Mouse (Mus musculus): ENCODE measurements around the gene Orm2. TPM values are rescaled to one million over a fixed set of nuclear protein-coding genes. Genes with fewer than 3 reads are reported as not detected.

Gene Orm2
- polyA plus RNA-seq, 1 experiment from 2014 or later: not detected

DNA sequence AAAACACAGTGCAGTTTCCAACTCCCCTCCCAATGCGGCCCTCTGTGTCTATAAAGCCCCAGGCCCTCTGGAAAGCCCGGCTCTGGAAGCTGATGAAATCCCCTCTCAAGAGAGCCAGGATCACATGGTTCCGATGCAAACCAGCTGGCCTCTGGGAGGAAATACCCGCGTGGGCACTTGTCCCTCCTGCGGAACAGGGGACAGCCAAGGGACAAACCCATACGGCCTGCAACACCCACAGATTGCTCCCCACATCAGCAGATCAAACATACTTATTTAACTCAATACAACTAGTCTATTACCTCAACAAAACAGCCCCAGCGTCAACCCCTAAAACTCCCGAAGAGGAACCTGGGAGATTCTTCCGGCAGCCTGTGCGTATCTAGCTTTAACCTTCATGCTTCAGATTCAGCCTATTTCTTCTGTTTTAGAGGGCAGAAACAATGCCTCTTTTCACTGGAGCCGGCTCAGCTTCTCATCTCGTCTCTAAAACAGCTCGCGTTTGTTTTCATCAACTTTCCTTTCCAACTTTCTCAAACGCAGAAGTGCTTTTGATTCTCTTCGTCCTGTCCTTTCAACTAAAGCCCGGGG lies 47.2 kb downstream of the Orm2 start:
- Histone ChIP-seq H3K27me3 (replicated peaks) (no peaks in the 10 kb centered on the region), H3K27ac (replicated peaks) (peak overlapping the region; percentile 56), H3K4me1 (peaks cover 43% of the 10 kb centered on the region), H3K9ac (replicated peaks) (peak overlapping the region; percentile 57), H3K9me3 (replicated peaks) (no peaks in the 10 kb centered on the region), H3K4me3 (replicated peaks) (peak overlapping the region; percentile 65), H3K36me3 (no peaks in the 10 kb centered on the region), H3K4me2 (peak overlapping the region; percentile 100)
- 2% methylated on average over 18 of the region's 18 CpGs for WGBS
- no peak for ATAC-seq (ENCODE audit: low FRiP score)

DNA sequence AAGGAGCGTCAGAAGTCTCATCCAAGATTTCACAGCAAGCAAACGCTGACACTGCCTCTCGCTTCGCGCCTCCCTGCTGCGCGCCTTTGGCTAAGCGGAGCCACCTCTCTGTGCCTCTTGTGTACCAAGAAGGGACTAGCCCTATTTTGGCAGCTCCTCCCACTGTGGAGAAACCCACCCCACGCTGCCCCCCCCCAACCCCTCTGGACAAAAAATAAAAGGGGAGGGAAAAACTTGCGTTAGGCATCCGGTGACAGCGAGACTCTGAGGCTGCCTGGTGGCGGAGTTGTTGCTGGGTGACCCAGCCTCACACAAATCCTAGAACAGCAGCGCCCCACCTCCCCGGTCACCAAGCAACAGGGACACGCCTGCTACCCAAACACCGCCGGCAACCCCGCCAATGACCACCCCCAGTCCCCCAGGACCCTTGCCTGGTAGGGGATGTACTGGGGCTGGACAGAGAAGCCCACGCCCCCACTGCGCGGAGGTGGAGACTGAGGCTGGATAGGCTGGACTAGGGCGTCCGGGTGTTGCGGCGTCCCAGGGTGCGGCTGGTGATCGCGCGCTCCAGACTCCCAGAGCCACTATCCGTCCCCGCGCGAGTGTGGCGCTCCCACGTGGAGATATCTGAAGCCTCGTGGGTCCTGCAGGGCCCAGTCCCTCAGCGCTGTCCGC lies 47.8 kb downstream of the Orm2 start:
- Histone ChIP-seq H3K9ac (replicated peaks) (peak overlapping the region; percentile 57), H3K36me3 (no peaks in the 10 kb centered on the region), H3K4me1 (peaks cover 37% of the 10 kb centered on the region), H3K27ac (replicated peaks) (peak overlapping the region; percentile 56), H3K9me3 (replicated peaks) (no peaks in the 10 kb centered on the region), H3K4me2 (peak overlapping the region; percentile 100), H3K4me3 (replicated peaks) (peak overlapping the region; percentile 65), H3K27me3 (replicated peaks) (no peaks in the 10 kb centered on the region)
- WGBS: under 1% methylated on average over 39 of the region's 39 CpGs
- ATAC-seq (ENCODE audit: low FRiP score): peak; percentile 66

DNA sequence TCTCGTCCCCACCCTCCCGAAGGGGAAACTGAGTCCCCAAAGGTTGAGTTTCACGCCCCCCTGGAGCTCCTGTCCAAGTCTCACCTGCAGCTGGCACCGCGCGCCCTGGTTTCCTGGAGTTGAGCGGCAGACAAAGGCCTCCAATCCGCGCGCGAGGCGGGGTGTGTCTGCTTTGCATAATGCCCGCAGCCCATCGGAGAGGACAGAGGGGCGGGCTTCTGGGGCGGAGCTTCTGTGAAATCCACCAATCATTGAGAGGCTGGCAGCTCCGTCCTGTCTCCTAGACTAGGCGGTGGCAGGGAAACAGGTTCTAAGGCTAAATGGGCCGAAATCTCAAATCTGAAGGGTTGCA lies 48.3 kb downstream of the Orm2 start:
- no peaks in the 10 kb centered on the region for H3K27me3 ChIP-seq (replicated peaks)
- H3K4me3 ChIP-seq (replicated peaks): peak overlapping the region; percentile 65
- peak; percentile 93 for ATAC-seq (ENCODE audit: low FRiP score)
- peak overlapping the region; percentile 100 for H3K4me2 ChIP-seq
- H3K27ac ChIP-seq (replicated peaks): peak overlapping the region; percentile 56
- H3K4me1 ChIP-seq: peaks cover 33% of the 10 kb centered on the region
- H3K9me3 ChIP-seq (replicated peaks): no peaks in the 10 kb centered on the region
- peak overlapping the region; percentile 57 for H3K9ac ChIP-seq (replicated peaks)
- no peaks in the 10 kb centered on the region for H3K36me3 ChIP-seq
- under 1% methylated on average over 19 of the region's 19 CpGs for WGBS

DNA sequence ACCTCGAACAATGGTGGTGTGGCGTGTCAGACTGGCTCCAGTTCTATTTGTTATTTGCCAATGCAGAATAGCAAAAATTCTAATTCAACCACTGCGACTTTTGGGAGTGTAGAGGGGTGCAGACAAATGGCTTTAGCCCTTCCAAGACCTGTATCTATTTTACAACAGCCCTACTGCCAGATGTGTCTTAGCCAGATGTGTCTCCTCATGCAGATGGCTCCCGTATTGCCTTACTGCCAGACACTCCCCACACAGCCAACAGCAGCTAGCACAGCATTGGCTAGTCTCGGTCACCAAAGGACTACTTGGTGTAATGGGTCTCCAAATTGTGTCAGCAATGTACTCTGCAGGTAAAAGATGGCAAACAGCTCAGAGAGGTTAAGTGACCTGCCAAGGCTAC lies 49.0 kb downstream of the Orm2 start:
- Histone ChIP-seq H3K9ac (replicated peaks) (no peak overlapping the region), H3K36me3 (no peaks in the 10 kb centered on the region), H3K9me3 (replicated peaks) (no peaks in the 10 kb centered on the region), H3K27ac (replicated peaks) (no peak overlapping the region), H3K4me2 (peak overlapping the region; percentile 100), H3K27me3 (replicated peaks) (no peaks in the 10 kb centered on the region), H3K4me1 (peaks cover 33% of the 10 kb centered on the region), H3K4me3 (replicated peaks) (no peak overlapping the region)
- 55% methylated on average over 5 of the region's 5 CpGs for WGBS
- no peak for ATAC-seq (ENCODE audit: low FRiP score)

DNA sequence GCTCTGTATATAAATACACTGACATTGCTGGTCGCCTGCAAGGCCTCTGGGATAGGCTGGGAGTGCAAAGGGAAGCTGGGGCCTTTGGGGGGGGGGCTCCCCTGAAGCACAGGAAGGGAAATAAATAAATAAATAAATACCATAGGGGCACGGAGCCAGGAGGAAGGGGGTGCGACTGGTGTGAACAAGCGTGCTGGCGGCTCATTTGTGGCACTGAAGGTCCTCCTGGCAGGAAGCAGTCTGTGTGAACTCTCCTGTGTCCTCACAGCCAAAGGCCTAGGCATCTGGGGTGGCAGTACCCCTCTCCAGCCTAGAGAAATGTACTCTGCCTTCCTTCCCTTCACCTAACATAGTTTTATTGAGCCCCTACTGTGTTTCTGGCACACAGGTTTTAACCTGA lies 52.7 kb downstream of the Orm2 start:
- Histone ChIP-seq H3K36me3 (no peaks in the 10 kb centered on the region), H3K4me2 (no peak overlapping the region), H3K27me3 (replicated peaks) (no peaks in the 10 kb centered on the region), H3K9me3 (replicated peaks) (no peaks in the 10 kb centered on the region), H3K4me3 (replicated peaks) (no peak overlapping the region), H3K9ac (replicated peaks) (no peak overlapping the region), H3K4me1 (peaks cover 14% of the 10 kb centered on the region), H3K27ac (replicated peaks) (no peak overlapping the region)
- 81% methylated on average over 5 of the region's 5 CpGs for WGBS
- ATAC-seq (ENCODE audit: low FRiP score): no peak

Other genes with a start within 250 kb of the Orm2 start
- gene Ambp, start 207.7 kb upstream of the Orm2 start, polyA plus RNA-seq (2015; fragmentation: Nextera tagmentation; extraction: Ambion mirVana): 0.28 and 3.2 TPM in 2 replicates
- gene Kif12, start 190.3 kb upstream of the Orm2 start, polyA plus RNA-seq (2015; fragmentation: Nextera tagmentation; extraction: Ambion mirVana): 0.05 and 8.4 TPM in 2 replicates
- 2.8 and 4.5 TPM in 2 replicates for gene Col27a1, start 148.4 kb upstream of the Orm2 start, polyA plus RNA-seq (2015; fragmentation: Nextera tagmentation; extraction: Ambion mirVana)
- gene Orm1, start 17.9 kb upstream of the Orm2 start, polyA plus RNA-seq (2015; fragmentation: Nextera tagmentation; extraction: Ambion mirVana): not detected in 2 replicates
- gene Orm3, start 6.3 kb upstream of the Orm2 start, polyA plus RNA-seq (2015; fragmentation: Nextera tagmentation; extraction: Ambion mirVana): not detected in 2 replicates
- 3.1 and 7.3 TPM in 2 replicates for gene Akna, start 40.9 kb downstream of the Orm2 start, polyA plus RNA-seq (2015; fragmentation: Nextera tagmentation; extraction: Ambion mirVana)
- gene Whrn, start 133.5 kb downstream of the Orm2 start, polyA plus RNA-seq (2015; fragmentation: Nextera tagmentation; extraction: Ambion mirVana): 5.5 and 5.6 TPM in 2 replicates
- 402 and 431 TPM in 2 replicates for gene Atp6v1g1, start 182.3 kb downstream of the Orm2 start, polyA plus RNA-seq (2015; fragmentation: Nextera tagmentation; extraction: Ambion mirVana)
- 4.9 and 7.0 TPM in 2 replicates for gene Tmem268, start 196.3 kb downstream of the Orm2 start, polyA plus RNA-seq (2015; fragmentation: Nextera tagmentation; extraction: Ambion mirVana)
- gene Gm11213, start 242.8 kb downstream of the Orm2 start, polyA plus RNA-seq (2015; fragmentation: Nextera tagmentation; extraction: Ambion mirVana): not detected in 2 replicates